Mouse (Mus musculus) megakaryocyte-erythroid progenitor cell, adult 5-6 weeks (primary cell): ENCODE measurements around the gene Nipsnap1. TPM values are rescaled to one million over a fixed set of nuclear protein-coding genes. Genes with fewer than 3 reads are reported as not detected.
A peak's percentile ranks its signal among the peaks of the same experiment; 100 is the strongest.

Experiments used
- ATAC-seq: replicated peaks from 2 replicates; pipeline ENCODE4 v1.8.0; 2016; ENCODE audit warnings: mild to moderate bottlenecking, inconsistent platforms; ENCODE audit not compliant: severe bottlenecking, poor library complexity, low FRiP score, low TSS enrichment
- total RNA-seq, 2 experiments: library from RNA; stranded (forward) in 1 of 2; stranded (reverse) in 1 of 2; fragments of 200-1000, 215-1000 nt in 1 of 2; fragments of >200 nt in 1 of 2; fragmentation: Nextera tagmentation in 1 of 2; gene quantifications; 2 replicates each; pipeline ENCODE4 v1.2.3; 2014 to 2017

Nipsnap1 gene
- total RNA-seq (2014; fragmentation: Nextera tagmentation) (12.1 and 17.8 TPM in 2 replicates), total RNA-seq (2017) (11.6 and 13.7 TPM in 2 replicates)

DNA sequence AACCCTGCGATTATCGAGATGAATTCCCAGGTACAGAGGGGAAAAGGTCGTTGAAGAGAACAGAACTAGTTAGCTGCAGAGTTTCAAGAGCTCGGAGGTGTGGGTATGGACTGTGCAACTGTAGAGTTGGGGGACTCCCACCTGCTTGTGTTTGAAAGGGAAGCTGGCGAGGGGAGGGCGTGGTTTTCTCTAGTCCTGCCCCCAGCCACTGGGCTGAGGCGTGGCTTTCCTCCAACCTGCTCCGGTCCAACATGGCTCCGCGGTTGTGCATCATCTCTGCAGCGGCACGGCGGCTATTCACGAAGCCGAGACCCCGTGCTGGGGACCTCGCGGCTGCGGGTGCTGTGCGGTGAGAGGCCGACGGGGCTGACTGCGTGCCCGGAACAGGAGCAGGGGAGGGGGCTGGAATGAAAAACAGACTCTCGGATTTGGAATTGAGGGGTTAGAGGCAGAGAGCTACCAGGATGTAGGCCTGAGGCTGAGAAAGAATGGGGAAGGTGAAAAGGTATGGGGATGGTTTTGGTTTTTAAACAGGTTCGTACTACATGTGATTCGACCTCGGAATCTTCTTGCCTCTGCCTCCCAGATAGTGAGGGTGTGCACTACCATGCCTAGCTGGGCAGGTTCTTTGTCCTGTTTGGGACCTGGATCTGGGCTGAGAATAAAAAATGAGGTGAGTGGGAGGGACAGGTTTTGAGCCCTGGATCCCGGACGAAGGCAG lies at the start of gene Nipsnap1:
Nipsnap1 (plus strand) TSS at position 197 of the 721 bp plus-strand sequence.
- ATAC-seq, result peak; percentile 97

DNA sequence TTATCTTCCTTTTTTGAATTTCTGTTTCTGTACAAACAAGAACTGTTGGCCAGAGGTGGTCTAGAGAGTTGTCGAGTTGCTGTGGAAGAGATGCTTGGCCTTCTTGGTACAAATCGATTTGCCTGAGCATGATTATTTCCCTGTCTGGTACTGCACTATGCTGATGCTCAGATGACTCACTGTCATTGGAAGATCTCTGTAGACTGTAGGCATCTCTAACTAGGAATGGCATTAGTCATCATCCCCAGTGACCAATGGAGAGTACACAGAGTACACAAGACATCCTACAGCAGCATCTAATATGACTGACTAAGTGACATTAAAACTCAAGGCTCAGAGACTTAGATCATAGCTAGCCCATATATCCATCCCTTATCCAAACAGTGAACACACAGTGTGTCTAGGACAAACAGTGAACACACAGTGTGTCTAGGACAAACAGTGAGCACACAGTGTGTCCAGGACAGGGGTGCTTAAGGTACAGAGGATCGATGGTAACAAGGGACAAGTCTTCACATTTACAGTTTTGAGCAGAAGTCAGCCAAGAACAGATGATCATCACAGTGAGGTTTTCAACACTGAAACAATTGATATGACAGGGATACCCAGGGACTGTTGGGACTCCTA lies 47.5 kb upstream of the Nipsnap1 start:
- ATAC-seq, result no peak

DNA sequence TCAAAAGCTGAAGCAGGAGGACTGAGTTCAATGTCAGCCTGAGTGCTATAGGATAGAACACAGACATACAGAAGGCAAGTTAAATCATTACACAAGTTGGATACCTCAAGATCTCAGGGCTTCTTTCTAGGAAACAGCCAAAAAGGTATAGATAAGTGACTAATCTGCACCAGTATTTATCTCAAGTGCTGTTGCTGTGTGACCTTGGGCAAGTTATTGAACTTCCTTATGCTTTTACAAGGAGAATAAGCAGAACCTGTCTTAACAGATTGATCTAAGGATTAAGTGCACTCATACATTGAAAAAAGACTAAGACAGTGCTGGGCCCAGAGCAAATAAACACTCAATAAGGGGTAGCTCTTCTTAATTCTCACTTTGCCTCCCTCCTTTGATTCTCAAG lies 46.4 kb upstream of the Nipsnap1 start:
- ATAC-seq, result no peak

DNA sequence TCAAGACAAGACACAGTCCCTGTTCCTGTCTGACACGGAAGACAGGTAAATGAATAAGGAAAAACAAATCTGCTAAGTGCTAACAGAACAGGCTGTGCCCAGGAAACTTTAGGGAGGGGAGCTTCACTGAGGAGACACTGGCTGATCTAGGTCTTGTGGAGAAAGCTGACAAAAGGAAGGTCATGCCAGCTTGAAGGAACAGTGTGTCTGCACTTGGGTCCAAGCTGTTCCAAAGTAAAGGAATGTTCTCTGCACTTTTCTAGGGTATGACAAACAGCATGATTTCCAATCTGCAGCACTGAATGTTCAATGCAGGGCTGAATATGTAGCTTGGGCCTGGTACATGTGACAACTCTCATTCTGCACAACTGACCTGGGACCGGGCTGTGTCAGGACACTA lies 45.8 kb upstream of the Nipsnap1 start:
- no peak for ATAC-seq

DNA sequence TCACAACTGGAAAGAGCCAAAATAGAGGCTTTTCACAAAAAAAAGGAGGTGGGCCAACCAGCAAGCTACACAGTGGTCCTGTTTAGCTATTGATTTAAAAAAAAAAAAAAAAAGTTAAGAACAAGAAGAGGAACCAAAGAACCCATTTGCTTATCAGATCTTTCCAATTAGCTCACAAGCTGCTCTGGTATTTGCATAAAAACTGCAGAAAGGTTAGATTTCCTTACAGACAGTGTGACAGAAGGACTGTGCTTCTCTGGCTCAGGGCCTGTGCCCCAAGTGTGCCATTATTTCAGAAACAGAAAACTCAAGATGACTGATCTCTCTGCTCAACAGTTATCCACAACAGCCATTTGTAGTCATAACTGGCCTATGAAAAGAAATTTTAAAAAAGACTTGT lies 42.7 kb upstream of the Nipsnap1 start:
- ATAC-seq, result no peak

DNA sequence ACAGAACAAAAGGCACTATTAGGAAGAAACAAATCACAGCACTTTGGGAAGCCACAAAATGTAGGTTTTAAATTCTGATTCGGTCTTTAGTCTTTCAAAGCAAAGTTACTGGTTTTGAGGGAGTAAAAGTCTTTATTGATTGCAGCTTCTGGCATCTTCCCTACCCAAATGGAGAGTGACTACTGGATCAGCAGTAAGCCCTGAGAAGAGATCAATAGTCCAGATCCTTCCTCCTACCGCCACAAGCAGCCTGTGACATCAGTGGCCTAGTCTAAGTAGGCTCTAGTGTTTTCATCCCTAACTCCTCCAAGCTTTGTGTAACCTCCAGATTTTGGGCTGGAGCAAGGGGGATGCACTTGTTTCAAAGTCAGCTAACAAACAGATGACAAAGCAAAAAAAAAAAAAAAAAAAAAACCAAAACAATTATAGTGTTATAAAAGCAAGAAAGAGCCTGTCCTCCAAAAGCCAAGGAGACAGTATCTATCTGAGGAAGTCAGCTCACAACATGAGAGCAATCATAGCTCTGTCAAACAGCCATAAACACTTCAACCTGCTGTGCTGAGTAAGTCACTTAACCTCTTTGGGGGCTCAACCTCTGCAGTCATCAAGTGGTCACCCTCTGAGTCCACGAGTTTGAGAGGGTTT lies 40.3 kb upstream of the Nipsnap1 start:
- ATAC-seq, result no peak

DNA sequence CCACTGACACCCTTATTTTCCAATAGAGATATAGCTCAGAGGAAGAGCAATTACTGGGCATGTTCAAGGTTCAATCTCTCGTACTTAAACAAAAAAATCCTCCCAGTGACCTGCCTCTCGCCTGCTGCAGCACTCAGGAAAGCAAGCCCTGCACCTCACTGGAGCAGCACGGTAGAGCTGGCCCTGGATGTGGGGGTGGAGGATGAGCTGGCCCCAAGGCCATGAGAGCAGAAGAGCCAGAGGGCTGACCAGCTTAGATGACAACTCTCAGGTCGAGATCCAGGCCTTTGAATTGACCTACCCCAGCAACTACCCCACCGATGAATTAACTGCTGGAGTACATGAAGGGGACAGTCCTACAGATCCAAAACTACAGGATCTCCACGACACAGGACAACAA lies 38.3 kb upstream of the Nipsnap1 start:
- no peak for ATAC-seq

DNA sequence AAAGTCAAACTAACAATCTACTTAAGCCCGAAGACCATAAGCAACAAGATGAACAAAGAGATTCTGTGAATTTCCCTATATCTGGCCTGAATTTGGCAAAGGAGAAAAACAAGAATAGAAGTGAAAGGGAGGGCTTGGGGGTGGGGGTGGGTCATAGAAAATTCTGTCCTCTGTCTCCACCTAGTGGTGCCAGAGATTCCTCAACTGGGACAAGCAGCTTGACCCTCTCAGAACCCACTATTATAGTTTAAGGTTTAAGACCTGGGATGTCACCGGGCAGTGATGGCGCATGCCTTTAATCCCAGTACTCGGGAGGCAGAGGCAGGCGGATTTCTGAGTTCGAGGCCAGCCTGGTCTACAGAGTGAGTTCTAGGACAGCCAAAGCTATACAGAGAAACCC lies 37.0 kb upstream of the Nipsnap1 start:
- ATAC-seq, result peak; percentile 78; the same call in 1 of the 2 replicates

DNA sequence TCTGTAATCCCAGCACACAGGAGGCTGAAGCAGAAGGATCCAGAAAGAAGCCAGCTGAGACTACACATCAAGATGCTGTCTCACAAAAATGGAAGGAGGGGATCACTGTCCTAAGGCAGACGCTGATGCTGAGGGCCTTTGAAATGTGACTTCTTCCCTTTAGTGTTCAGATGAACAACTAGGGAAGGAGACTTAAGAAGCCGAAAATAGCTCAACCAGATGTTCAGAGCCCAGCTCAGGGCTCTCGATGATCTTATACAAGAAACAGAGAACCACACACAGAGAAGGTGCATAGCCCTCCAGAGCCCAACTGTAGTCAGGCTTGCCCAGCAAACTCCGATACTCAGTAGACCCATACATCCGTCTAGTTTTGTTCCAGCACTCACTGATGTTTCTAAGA lies 36.4 kb upstream of the Nipsnap1 start:
- ATAC-seq, result no peak

DNA sequence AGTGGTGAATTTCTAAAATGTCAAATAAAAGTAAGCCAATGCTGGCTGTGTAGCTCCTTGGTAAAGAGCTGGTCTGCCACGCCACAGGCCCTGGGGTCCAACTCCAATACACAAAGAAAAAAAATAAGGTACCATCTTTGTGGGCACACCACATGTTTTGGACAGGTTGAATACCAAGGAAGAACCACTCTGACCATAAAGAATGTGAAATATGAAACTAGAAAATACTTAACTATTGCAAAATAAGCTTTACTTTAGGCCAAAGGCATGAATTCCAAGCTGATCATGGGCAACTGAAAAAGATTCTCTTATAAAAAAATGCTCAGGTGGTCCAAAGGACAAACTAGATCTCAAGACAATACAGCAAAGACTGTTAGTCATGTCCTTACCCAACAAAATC lies 35.5 kb upstream of the Nipsnap1 start:
- ATAC-seq, result no peak

DNA sequence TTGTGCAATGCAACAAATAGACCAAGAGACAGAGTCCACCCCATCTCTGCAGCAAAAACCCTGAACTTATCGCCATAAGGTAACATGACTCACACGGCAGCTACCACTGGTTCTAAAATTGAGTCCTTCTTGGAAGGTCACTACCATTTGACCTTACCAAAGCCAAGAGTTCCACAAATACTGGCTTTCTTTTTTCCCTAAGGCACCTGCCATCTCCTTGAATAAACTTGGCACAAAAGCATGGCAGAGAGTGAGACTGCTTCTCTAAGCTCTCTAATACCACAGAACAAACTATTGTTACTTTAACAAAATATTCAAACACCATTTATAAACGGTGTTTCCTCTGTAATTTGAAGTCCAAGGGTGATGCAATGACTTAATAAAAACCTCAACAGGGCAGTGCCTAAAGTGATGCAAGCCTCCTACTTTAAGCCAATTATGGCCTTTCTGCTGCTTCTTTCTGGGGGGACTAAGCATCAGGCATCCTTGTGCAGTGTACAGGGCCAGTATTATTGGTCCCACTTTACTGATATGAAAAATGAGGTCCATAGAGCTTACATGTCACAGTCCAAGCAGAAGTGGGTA lies 32.7 kb upstream of the Nipsnap1 start:
- no peak for ATAC-seq

DNA sequence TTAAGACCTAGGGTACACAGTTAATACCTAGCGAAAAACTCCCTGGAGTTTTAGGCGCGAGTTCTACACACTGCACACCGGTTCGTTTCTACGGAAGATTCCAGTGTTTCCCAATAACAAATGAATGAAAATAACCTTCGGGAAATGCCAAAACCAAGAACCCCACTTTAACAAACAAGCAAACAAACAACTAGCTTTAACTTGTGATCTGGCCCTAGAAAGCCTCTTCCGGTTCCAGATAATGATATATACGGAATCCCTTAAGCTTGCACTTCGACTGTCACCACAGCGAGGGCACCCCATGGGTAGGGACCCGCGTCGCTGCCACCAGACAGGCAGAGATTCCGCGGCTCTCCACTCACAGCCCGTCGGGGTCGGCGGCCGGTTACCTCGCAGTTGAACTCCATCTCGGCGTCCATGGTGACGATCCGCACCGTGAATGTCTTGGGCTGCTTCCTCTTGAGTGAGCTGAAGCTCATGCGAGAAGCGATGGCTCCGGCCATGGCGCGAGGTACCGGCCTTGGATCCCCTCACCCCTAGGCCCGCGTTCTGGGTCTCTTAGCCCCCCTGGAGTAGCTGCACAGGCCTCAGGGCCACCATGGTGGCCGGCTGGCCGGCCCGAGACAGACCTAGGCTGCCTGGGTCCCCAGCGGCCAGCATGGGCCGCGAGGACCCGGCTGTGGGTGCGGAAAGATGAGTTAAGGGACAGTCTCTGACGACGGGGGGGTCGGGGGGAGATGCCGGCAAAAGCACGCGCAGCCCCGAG lies 25.1 kb upstream of the Nipsnap1 start:
- ATAC-seq, result peak; percentile 45

DNA sequence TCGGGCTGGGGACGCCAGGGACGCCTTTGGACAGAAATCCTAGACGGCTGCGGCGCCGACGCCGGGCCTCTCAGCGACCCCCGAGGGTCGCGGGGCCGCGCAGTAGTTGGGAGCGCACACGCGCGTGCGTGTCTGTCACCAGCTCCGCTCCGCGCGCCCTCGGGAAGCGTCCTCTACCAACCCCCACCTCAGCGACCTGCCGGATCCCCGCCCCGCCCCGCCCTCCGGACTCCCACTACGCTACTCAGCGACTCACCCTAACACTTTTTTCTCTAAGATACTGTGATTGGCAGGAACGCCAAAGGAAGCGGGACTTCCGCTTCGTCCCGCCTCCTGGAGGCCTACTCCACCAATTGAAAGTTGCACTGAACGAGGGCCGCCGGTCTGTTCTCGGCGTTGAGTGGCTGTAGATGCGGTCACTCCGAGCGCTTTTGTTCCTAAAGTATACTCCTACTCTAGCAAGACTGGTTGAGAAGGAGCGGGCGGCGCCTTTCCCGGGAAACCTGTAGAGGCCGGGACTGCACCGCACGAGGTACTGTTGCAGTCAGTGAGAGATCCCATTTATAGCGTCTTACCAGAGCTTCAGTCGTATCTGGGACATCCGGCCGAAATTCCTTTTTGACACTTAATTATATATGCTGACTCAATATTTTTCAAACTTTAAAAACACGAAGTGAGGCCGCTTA lies 24.4 kb upstream of the Nipsnap1 start, which contains the start of gene Nf2:
Nf2 (minus strand) TSS at position 279 of the 686 bp plus-strand sequence.
- ATAC-seq, result peak; percentile 99

DNA sequence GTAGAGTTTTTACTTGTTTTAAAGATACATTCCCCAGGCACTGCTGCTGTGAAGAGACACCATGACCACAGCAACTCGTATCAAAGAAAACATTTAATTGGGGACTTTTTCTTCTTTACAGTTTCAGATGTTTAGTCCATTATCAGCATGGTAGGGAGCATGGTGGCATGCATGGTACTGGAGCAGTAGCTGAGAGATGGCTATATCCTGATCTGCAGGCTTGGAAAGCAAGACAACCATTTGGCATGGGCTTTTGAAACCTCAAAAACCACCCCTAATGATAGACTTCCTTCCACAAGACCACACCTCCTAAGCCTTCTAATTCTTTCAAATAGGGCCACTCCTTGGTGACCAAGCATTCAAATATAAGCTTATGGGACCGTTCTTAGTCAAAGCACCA lies 23.3 kb upstream of the Nipsnap1 start:
- no peak for ATAC-seq

DNA sequence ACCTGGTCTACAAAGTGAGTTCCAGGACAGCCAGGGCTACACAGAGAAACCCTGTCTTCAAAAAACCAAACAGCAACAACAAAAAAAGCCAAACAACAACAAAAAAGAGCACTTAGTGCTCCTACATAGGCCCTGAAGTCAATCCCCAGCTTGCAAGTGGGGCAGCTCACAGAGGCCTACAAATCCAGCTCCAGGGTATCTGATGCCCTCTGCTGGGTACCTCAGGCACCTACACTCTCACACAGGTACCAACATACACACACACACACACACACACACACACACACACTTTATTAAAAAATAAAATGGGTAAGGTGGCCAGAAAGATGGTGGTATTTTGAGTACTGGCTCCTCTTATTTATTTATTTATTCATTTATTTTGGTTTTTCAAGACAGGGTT lies 20.7 kb upstream of the Nipsnap1 start:
- no peak for ATAC-seq

DNA sequence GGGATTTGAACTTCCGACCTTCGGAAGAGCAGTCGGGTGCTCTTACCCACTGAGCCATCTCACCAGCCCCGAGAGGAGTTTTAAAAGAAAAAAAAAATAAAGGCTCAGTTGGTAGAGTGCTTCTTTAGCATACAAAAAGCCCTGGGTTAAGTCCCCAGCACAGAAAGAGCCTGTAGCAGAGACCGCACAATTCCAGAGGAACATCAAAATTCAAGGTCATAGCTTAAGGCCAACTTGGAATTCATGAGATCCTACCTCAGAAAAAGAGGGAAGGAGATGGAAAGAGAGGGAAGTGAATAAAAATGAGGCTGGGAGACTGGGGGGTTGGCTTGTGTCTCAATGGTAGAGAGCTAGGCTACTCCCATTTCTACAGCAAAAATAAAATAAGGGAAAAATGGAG lies 19.6 kb upstream of the Nipsnap1 start:
- ATAC-seq, result no peak

DNA sequence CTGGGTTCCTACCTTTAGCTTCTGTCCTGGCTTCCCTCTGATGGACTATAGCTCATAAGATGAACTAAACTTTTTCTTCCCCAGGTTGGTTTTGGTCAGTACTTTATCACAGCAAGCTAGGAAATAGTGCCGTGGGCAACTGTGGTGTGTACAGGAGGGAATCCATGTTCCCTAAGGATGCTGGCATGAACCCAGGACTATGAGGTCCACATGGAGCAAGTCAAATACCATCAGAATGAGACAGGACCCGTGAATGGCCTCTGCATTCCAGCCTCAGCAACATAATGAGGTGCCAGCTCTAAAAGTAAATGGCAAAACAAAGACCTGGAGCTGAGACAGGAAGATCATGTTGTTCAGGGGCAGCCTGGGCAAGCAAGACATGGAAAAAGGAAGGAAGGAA lies 15.3 kb upstream of the Nipsnap1 start:
- no peak for ATAC-seq

DNA sequence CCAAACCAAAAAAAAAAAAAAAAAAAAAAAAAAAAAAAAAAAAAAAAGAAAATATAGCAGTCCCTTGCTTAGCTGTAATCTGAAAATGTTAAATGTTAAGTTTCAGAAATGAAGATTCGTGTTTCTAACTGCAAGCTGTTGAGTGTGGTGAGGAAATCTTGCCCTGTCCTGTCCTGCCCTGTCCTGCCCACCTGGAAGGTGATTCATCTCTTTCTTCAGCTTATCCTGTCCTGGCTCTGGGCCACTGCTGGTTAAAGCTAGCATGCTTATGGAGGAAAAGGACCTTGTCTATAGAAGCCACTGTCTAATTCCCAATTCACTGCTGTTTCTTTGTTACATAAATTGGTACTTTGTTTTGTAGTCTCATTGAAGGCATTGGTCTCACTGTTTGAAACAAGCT lies 12.8 kb upstream of the Nipsnap1 start:
- no peak for ATAC-seq
